Mouse (Mus musculus) cerebellum, adult 2 months (tissue): ENCODE data around the gene Prdm10.

Experiments
- CTCF ChIP-seq: fragments of 200-500 bp; IDR thresholded peaks from 2 replicates; pipeline ENCODE4 v1.5.1; 2011; ENCODE audit warnings: low read depth, mild to moderate bottlenecking, control low read depth, low read length, moderate library complexity, borderline replicate concordance; ENCODE audit not compliant: insufficient read depth
- POLR2A ChIP-seq: fragments of 200-500 bp; IDR thresholded peaks from 2 replicates; pipeline ENCODE4 v1.6.1; 2011; ENCODE audit warnings: low read length, control low read depth, borderline replicate concordance; ENCODE audit not compliant: insufficient read depth

DNA sequence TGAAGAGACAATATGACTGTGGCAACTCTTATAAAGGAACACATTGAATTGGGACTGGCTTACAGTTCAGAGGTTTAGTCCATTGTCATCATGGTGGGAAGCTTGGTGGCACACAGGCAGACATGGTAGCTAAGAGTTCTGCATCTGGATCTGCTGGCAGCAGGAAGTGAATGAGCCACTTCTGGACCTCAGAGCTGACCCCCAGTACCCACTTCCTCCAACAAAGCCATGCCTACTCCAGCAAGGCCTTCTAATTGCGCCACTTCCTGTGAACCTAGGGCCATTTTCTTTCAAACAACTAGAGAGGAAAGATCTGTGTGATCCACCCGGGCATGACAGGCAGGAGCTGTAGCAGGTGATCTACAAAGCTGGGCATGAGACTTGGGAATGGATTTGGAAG lies 72.4 kb downstream of the Prdm10 start:
- no peak for TF ChIP-seq CTCF
- no peak for TF ChIP-seq POLR2A
